Mouse (Mus musculus) layer of hippocampus, adult 9-11 months (tissue): ENCODE results near the gene Tmem130.
"Not testable (repeated sequence)": the region's sequence is repeated elsewhere in the genome, so short reads cannot be mapped to it uniquely, and the experiment has no call there.

Source experiments
- DNase-seq: peaks from one replicate; pipeline ENCODE4 v3.0.0; 2022

The Tmem130 gene

GRCm38 (mm10) chr5:144761161-144761868, at the start of gene Tmem130:
Tmem130 (minus strand) TSS chr5:144761818.
- DNase-seq: peak; percentile 88

GRCm38 (mm10) chr5:144806931-144807330, 45.3 kb upstream of the Tmem130 start:
- DNase-seq: no peak

- DNase-seq: no peak
Measured at GRCm38 (mm10) chr5:144804181-144804580, 42.6 kb upstream of the Tmem130 start.

- DNase-seq: no peak
Measured at GRCm38 (mm10) chr5:144803066-144803465, 41.4 kb upstream of the Tmem130 start.

GRCm38 (mm10) chr5:144797116-144797515, 35.5 kb upstream of the Tmem130 start:
- no peak for DNase-seq

GRCm38 (mm10) chr5:144794687-144795086, 33.1 kb upstream of the Tmem130 start:
- peak; percentile 48 for DNase-seq

GRCm38 (mm10) chr5:144793374-144793773, 31.8 kb upstream of the Tmem130 start:
- no peak for DNase-seq

GRCm38 (mm10) chr5:144786464-144786863, 24.8 kb upstream of the Tmem130 start:
- DNase-seq: peak; percentile 43

GRCm38 (mm10) chr5:144780654-144781053, 19.0 kb upstream of the Tmem130 start:
- no peak for DNase-seq

- no peak for DNase-seq
Measured at GRCm38 (mm10) chr5:144773231-144773630, 11.6 kb upstream of the Tmem130 start.

- no peak for DNase-seq
Measured at GRCm38 (mm10) chr5:144769067-144769482, 7.5 kb upstream of the Tmem130 start.

GRCm38 (mm10) chr5:144767911-144768841, 6.6 kb upstream of the Tmem130 start:
- DNase-seq: peak; percentile 90

- not testable (repeated sequence) for DNase-seq
Measured at GRCm38 (mm10) chr5:144767106-144767798, 5.6 kb upstream of the Tmem130 start, which contains the start of gene Trrap. Trrap (plus strand) TSS chr5:144767732.

- no peak for DNase-seq
Measured at GRCm38 (mm10) chr5:144766646-144767045, 5.0 kb upstream of the Tmem130 start.

GRCm38 (mm10) chr5:144766026-144766425, 4.4 kb upstream of the Tmem130 start:
- DNase-seq: no peak

- no peak for DNase-seq
Measured at GRCm38 (mm10) chr5:144758422-144758821, 3.2 kb downstream of the Tmem130 start.

GRCm38 (mm10) chr5:144757402-144757801, 4.2 kb downstream of the Tmem130 start:
- DNase-seq: no peak

GRCm38 (mm10) chr5:144755191-144755590, 6.4 kb downstream of the Tmem130 start:
- DNase-seq: no peak

- DNase-seq: peak; percentile 83
Measured at GRCm38 (mm10) chr5:144753041-144753440, 8.6 kb downstream of the Tmem130 start.

- no peak for DNase-seq
Measured at GRCm38 (mm10) chr5:144752432-144752831, 9.2 kb downstream of the Tmem130 start.

- DNase-seq: no peak
Measured at GRCm38 (mm10) chr5:144737101-144737500, 24.5 kb downstream of the Tmem130 start.

GRCm38 (mm10) chr5:144734949-144735348, 26.7 kb downstream of the Tmem130 start:
- DNase-seq: no peak

- peak; percentile 42 for DNase-seq
Measured at GRCm38 (mm10) chr5:144733953-144734352, 27.7 kb downstream of the Tmem130 start.
